Mouse (Mus musculus): ENCODE results near the gene Kcnk4.

DNA sequence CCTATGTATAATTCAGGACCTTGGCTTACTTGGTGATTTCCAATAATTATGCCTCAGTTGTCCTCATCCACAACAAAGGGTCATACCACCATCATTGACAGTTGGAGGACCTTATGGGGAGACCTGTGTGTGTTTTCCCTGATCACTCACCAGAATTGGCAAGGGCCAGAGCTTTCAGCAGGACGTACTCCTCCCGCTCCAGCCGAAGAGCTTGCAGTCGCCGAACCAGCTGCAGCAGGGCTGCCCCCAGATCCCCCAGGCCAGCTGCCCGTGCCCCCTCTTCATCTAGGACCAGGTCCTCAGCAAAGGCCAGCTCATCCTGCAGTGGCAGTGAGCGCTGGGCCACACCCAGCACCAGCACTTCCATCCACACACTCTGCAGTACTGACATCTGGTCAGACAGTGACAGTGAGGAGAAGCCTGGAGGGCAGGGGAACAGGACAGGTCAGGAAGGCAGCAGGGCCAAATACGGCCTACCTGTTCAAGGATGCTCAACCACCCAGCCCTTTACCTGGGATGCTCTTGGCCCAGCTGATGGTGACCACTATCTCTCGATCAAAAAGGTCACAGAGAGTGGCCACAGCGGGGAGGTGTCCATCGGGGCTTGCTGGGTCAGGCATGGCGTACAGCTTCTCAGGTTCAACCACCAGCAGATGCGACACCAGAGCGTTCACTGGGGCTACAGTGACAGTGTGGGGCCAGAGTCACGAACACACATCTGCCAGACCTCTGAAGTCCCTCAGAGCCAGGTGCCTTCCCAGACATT, 21.9 kb downstream of the Kcnk4 start:
- TF ChIP-seq GATA1 (IDR thresholded peaks at IDR 0.05; ENCODE audit: borderline replicate concordance, low read length) (no peak), POLR2AphosphoS5 (IDR thresholded peaks at IDR 0.05; ENCODE audit: insufficient replicate concordance, low read depth, low read length) (no peak)
